Mouse (Mus musculus): Measurements from ENCODE around the gene Chd2. TPM values are rescaled to one million over a fixed set of nuclear protein-coding genes. Genes with fewer than 3 reads are reported as not detected.
"Not testable (repeated sequence)": the region's sequence is repeated elsewhere in the genome, so short reads cannot be mapped to it uniquely, and the experiment has no call there.

Gene Chd2
- total RNA-seq (2021) = 10 to 100 TPM; 36.7 to 38.2 TPM
- long read RNA-seq, experiment 1, partial matches to known transcripts = 1 of 1 reads
- long read RNA-seq, experiment 1, other reads (novel, unspliced or antisense) = 0 of 1 reads
- long read RNA-seq, experiment 2, partial matches to known transcripts = 0 of 1 reads
- long read RNA-seq, experiment 2, other reads (novel, unspliced or antisense) = 1 of 1 reads

DNA sequence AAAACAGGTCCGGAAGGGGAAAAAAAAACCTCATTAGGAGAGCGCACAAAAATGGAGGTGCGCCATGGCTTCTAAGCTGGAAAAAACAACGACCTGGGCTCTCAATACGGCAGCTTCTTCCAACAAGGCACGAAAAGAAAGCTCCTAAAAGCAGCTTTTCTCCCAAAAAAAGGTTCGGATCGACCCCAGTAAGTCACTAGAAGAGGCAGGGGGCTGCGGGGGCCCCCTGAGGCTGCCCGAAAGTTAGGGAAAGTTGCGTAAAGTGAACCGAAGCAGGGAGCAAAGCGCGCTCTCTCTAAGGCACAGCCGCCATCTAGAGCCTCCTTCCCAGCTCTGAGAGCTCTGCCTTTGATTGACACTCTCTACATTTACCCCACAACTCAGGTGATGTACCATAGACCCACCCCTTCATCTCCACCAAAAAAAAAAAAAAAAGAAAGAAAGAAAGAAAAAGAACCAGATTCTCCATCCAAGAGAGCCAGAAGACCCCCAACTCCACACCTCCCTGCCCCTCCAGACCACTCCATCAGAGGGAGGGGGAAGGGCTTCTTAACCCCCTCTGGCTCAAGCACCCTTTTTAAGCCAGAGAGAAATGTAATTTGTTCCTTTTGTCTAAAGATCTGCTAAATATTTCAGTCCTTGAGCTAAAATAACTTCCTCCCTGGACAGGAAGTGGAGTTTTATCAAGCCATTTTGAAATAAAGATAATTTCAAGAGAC lies at the start of gene Chd2:
Chd2 (minus strand) TSS at position 419 of the 719 bp plus-strand sequence.
- peak; percentile 25 for DNase-seq
- intact Hi-C loops (cut with DNase I; ENCODE audit: low total_unique reads) = loop anchor here (5.0 kb wide), 1 partner anchor 76 kb away; no protein-coding TSS in a partner anchor

GRCm38 (mm10) chr7:73590757-73591156 lies 49.1 kb upstream of the Chd2 start:
- no peak for DNase-seq
- intact Hi-C loops (cut with DNase I; ENCODE audit: low total_unique reads) = no loop called here

- intact Hi-C loops (cut with DNase I; ENCODE audit: low total_unique reads) = no loop called here
- peak; percentile 41 for DNase-seq
Measured at GRCm38 (mm10) chr7:73589208-73589771, 47.7 kb upstream of the Chd2 start.

- DNase-seq = no peak
- intact Hi-C loops (cut with DNase I; ENCODE audit: low total_unique reads) = no loop called here
Measured at GRCm38 (mm10) chr7:73588351-73588906, 46.8 kb upstream of the Chd2 start.

- no peak for DNase-seq
- intact Hi-C loops (cut with DNase I; ENCODE audit: low total_unique reads) = no loop called here
Measured at GRCm38 (mm10) chr7:73586717-73587116, 45.1 kb upstream of the Chd2 start.

DNA sequence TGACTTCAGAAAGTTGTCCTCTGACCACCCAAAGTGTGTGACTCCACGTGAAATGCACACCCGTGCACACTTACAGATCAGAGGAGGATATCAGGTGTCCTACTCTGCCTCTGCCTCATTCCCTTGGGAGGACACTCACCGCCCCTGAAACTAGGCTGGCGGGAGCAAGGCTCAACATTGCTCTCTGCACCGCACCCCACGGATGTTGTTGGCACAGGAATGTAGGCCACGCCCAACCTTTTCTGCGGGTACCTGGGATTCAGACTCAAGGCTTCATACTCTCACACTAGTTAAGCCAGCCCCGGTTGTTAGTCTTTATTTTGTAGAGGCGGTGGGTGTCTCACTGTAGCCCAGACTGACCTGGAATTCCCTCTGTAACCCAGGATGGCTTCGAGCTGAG lies 44.6 kb upstream of the Chd2 start:
- no peak for DNase-seq
- intact Hi-C loops (cut with DNase I; ENCODE audit: low total_unique reads) = no loop called here

DNA sequence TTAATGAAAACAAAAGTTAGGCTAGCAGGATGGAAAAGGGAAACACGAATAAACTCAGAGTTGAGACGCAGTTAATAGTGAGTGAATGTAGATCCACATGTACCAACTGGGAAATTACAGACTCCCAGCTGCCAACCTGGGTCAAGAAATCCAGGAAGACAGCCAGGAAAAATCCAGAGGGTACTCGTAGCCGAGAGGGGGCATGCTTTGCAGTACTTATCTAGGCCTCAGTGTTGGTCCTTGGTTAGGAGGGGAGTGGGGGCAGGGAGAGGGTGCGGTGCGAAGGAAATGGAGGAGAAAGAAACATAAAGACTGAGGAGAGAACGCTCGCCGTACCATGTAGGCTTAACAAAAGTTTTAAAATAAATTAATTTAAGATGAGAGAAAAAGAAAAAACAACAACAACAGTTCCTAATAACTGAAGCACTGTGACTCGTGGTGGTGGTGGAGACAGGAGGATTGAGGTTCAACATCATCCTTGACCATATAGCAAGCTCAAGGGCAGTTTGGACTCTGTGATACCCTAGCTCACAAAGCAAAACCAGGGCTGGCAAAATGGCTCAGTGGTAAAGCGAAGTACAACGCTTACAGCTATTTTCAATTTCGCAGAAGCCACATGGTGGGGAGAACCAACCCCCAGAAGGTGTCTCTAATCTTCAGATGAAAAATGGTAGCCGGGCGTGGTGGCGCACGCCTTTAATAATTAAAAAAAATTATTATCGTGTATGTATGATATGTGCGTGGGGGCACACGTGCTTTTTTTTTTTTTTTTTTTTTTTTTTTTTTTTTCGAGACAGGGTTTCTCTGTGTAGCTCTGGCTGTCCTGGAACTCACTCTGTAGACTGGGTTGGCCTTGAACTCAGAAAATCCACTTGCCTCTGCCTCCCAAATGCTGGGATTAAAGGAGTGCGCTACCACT lies 43.7 kb upstream of the Chd2 start:
- no peak for DNase-seq
- intact Hi-C loops (cut with DNase I; ENCODE audit: low total_unique reads) = no loop called here

DNA sequence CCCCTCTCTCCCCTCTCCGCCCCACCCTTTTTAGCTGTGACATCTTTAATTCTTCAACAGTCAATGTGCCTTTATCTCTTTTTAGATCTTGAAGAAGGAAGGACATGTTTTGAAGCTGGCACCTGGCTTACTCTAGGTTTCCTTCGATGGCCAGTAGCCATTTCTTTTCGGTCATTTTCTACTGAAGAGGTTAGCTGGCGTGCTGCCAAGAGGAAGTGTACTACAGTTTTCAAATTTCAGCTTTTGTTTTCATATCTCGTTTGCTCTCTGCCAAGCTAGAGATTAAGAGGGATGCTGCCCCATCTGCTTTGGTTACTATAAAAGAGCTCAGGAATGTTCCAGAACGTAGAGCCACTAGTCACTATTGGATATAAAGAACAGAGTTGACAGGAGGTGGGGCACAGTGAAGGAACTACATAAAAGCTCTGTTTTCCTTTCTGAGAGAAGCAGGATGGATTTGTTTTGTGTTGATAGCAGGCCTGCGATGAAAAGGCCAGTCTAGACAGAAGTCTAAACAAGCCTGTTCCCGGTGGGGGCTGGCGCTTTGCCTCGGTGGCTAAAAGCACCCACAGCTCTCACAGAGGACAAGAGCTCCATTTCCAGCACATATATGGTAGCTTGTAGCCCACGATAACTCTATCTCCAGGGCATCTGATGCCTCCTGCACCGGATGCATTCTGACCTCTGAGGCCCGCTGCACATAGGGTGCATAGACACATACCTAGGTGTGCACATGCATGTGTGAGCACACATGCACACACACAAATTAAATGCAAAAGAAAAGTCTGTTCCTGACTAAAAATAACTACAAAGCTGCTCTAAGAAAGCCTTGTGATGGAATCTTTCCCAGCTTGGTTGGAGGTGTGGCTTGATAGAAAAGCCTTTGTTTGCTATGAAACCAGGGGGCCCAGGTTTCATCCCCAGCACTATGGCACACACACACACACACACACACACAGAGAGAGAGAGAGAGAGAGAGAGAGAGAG lies 42.7 kb upstream of the Chd2 start:
- DNase-seq = peak; percentile 38
- intact Hi-C loops (cut with DNase I; ENCODE audit: low total_unique reads) = no loop called here

GRCm38 (mm10) chr7:73583400-73583799 lies 41.8 kb upstream of the Chd2 start:
- DNase-seq = no peak
- intact Hi-C loops (cut with DNase I; ENCODE audit: low total_unique reads) = no loop called here

DNA sequence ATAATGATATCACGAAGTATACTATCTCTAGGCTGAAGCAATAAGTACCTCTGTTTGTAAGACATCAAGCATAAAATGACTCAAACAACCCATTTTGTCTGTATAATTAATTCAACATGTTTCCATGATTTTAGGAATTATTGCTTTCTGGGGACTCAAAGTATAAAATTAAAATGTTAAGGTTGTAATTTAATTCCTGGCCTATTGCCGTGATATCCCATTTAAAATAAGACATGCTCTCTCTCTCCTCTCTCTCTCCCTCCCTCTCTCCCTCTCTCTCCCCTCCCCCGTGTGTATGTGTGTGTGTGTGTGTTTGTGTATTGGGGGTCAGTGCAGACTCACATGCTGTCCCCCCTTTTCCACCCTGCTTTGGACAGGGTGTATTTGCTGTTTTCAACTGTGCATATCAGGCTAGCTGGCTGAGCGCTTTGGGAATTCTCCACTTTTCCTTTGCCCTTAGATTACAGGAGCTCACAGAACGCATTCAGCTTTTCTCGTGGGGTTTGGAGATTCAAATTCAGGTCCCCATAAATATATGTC lies 40.3 kb upstream of the Chd2 start:
- DNase-seq = no peak
- intact Hi-C loops (cut with DNase I; ENCODE audit: low total_unique reads) = no loop called here

DNA sequence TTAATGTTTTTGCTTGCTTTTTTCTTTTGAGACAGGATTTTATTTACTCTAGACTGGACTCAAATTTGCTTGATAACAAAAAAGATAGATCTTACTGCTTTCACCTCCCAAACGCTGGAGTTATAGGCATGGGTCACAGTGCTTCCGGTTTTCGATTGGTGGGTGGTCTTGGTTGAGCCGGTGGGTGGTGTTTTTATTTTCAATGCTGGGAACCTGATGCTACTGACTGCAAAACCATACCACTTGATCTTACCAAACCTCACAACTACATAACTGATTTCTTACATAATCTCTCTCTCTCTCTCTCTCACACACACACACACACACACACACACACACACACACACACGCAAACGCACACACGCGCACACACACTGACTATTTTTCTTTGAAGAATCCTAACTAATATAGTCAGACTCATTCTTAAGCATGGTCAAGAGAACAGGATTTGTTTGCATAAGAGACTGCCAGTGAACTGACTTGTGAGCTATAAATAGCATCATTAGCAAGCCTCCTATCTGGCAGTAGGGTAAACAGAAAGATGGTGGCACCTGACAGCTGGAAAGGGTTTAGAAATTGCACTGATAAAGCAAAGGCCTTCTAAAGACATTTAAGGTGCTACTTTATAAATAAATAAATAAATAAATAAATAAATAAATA lies 37.6 kb upstream of the Chd2 start:
- no peak for DNase-seq
- intact Hi-C loops (cut with DNase I; ENCODE audit: low total_unique reads) = no loop called here

GRCm38 (mm10) chr7:73577888-73578421 lies 36.3 kb upstream of the Chd2 start:
- intact Hi-C loops (cut with DNase I; ENCODE audit: low total_unique reads) = no loop called here
- no peak for DNase-seq

DNA sequence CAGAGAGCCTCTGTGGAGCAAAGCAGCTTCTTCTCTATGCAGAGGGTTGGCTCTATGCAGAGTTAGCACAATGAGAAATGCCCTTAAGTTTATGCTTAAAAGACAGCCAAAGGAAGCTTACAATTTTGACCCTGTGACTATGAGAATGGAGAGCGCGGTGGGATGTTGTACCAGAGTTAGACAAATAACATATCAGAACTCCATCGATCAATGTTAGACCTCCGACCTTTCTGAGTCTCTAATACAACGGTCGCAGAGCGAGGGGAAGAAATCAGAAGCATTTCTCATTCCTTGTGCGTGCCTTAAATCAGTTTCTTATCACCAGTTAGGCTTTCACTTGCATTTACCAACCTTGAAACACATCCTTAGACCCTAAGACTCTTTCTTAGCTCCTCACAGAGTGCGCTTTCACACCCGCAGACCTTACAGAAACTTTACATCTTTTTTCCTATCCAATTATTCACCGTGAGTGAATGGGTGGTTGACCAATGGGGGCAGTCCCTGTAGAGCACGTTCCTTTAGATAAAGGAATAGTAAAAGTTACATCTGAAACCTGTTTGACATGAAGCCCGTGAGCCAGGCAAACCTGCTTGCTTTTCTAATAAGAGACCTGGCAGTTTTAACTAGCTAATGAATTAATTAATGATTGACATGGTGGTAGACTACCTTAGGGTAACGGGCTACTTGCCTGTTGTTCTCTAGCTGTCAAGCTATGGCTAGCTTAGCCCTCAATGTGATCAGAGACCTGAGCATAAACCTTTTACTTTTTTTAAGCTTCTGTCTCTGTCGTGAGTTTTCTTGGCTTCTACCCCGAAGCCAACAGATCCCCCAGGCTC lies 34.7 kb upstream of the Chd2 start:
- intact Hi-C loops (cut with DNase I; ENCODE audit: low total_unique reads) = no loop called here
- DNase-seq = no peak

DNA sequence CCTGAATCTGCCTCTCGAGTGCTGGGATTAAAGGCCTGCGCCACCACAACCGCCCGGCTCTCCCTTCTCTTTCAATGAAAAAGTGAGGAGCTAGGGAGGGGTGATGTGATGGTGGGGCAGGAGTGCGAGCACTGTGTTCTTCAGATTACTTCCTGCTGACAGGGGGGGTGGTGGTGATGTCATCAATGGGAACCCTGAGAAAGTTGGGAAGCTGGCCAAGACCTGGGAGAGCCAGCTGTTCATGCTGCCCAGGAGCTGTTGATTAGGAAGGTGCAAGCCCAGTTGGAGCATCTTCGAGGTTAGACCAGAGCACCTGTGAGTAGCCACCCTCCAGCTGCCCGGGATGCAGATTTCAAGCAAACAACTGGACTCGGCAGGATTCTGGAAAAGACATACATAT lies 33.6 kb upstream of the Chd2 start:
- intact Hi-C loops (cut with DNase I; ENCODE audit: low total_unique reads) = no loop called here
- no peak for DNase-seq

DNA sequence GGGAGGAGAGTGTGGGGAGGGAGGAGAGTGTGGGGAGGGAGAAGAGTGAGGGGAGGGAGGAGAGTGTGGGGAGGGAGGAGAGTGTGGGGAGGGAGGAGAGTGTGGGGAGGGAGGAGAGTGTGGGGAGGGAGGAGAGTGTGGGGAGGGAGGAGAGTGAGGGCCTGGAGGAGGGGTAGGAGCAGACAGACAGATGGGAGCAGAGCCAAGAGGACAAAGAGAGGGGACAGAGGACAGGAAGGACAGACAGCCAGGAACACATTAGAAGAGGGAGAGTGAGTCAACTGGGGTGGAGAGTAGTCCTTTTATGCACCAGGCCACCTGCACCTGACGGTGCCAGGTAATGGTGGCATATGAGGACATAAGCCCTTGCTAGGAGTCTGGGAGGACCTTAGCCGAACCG lies 33.0 kb upstream of the Chd2 start:
- intact Hi-C loops (cut with DNase I; ENCODE audit: low total_unique reads); DNase-seq: not testable (repeated sequence)

DNA sequence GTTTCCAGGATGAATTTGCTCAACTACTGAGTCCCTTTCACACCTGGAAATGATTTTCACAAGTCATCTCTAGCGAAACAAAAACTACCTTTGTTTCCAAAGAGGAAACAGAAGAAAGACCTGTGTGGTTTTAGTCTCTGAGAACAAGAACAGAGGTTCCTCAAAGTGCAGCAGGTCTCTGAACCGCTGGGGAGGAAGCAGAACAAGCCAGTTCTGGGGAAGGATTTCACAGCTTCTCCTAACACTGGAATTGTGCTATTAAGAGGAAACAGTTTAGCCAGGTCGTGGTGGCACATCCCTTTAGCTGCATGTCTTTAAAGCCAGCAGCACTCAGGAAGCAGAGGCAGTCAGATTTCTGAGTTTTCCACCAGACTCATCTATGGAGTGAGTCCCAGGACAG lies 30.9 kb upstream of the Chd2 start:
- no peak for DNase-seq

More for the DNA sequence above, 30.9 kb upstream of the Chd2 start:
- intact Hi-C loops (cut with DNase I; ENCODE audit: low total_unique reads) = no loop called here
